Mouse (Mus musculus): ENCODE data around the gene Il6ra. TPM values are rescaled to one million over a fixed set of nuclear protein-coding genes. Genes with fewer than 3 reads are reported as not detected.

The Il6ra gene
- polyA plus RNA-seq, 1 experiment: 0.97 TPM

DNA sequence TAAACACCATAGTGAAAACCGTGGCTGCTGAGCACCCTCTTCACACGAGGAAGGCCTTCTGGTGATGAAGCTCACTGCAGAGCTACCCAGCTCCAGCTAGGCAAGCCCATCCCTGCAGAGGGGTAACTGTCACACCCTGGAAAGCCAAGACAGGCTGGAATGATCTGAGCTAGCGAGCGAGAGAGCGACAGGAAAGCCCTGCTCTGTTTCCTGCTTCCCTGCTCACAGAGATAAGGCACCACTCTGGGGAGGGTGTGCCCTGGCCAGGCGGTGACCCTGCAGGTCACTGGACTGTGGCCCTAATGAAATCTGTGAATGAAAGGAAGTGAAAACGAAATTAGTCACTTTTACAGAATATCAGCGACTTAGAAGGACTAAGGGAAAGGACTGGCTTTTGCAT lies 77.6 kb downstream of the Il6ra start:
- Histone ChIP-seq H3K4me3 (ENCODE audit: low read depth, low read length) (no peak overlapping the region), H3K27ac (ENCODE audit: insufficient read depth, low read length) (no peak overlapping the region), H3K27me3 (ENCODE audit: control insufficient read depth, insufficient read depth, low read length, poor library complexity, severe bottlenecking) (peaks cover 10% of the 10 kb centered on the region; the same call in 1 of the 2 replicates), H3K9me3 (replicated peaks; ENCODE audit: control insufficient read depth, insufficient read depth, low read length, poor library complexity, severe bottlenecking) (no peaks in the 10 kb centered on the region), H3K36me3 (ENCODE audit: control insufficient read depth, insufficient read depth, low read length, poor library complexity, severe bottlenecking) (no peaks in the 10 kb centered on the region), H3K4me1 (ENCODE audit: control insufficient read depth, insufficient read depth, low read length) (no peaks in the 10 kb centered on the region), H3K9ac (ENCODE audit: low read depth, poor library complexity, severe bottlenecking) (no peak overlapping the region)
- no peak for TF ChIP-seq POLR2A (IDR thresholded peaks at IDR 0.05; ENCODE audit: insufficient read depth, low read length)

DNA sequence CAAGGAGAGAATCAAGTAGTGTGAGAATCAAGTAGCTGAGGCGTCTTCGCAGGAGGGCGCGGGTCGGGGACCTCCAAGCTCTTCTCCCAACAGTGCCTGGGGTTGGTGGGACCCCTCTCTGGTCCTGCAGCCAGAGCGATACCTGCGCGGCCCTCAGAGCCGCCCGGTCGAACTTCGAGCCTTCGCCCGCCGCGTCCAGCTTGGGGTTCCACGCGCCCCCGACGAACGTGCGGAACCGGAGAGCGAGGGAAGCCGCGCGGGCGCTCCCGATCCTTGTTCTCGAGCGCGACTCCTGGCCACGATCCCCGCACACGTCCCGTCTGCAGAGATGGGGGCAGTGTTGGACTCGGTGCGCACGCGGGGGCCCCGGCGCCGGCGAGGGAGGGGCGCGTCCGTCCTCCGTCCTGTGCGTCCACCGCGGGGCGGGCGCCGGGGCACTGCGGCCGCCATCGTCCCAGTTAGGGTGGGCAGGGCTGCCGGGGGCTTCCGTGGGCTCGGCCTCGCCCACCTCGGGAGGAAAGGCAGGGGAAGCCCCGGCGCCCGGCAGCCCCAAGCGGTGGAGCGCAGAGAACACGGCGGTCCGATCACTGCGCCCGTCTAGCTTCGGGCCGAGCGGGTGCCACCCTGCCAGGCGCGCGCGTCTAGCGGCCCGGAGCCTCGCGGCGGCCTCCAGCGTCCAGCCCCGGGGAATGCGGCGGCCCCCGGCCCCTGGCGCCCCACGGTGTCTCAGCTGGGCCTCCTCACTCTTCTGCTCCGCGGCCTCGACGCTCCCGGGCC lies 82.0 kb downstream of the Il6ra start, which contains the start of gene She:
TSS of gene She (plus strand) at position 556 of the 777 bp plus-strand sequence.
- H3K36me3 ChIP-seq (ENCODE audit: control insufficient read depth, insufficient read depth, low read length, poor library complexity, severe bottlenecking): no peaks in the 10 kb centered on the region
- H3K9me3 ChIP-seq (replicated peaks; ENCODE audit: control insufficient read depth, insufficient read depth, low read length, poor library complexity, severe bottlenecking): no peaks in the 10 kb centered on the region
- peak within 1 kb of the TSS; percentile 68 for H3K4me3 ChIP-seq (ENCODE audit: low read depth, low read length)
- TF ChIP-seq EP300 (IDR thresholded peaks at IDR 0.05; ENCODE audit: insufficient read depth, low read depth, low read length) (no peak), POLR2A (IDR thresholded peaks at IDR 0.05; ENCODE audit: insufficient read depth, low read length) (no peak), CTCF (IDR thresholded peaks at IDR 0.05; ENCODE audit: low read depth, low read length) (no peak)
- H3K9ac ChIP-seq (ENCODE audit: low read depth, poor library complexity, severe bottlenecking): peak within 1 kb of the TSS; percentile 77
- no peak within 1 kb of the TSS for H3K27ac ChIP-seq (ENCODE audit: insufficient read depth, low read length)
- H3K4me1 ChIP-seq (ENCODE audit: control insufficient read depth, insufficient read depth, low read length): no peaks in the 10 kb centered on the region
- H3K27me3 ChIP-seq (ENCODE audit: control insufficient read depth, insufficient read depth, low read length, poor library complexity, severe bottlenecking): peaks cover 13% of the 10 kb centered on the region; the same call in 1 of the 2 replicates

GRCm38 (mm10) chr3:89826295-89826694 lies 86.7 kb downstream of the Il6ra start:
- H3K9me3 ChIP-seq (replicated peaks; ENCODE audit: control insufficient read depth, insufficient read depth, low read length, poor library complexity, severe bottlenecking): no peaks in the 10 kb centered on the region
- TF ChIP-seq EP300 (IDR thresholded peaks at IDR 0.05; ENCODE audit: insufficient read depth, low read depth, low read length) (no peak), CTCF (IDR thresholded peaks at IDR 0.05; ENCODE audit: low read depth, low read length) (no peak), POLR2A (IDR thresholded peaks at IDR 0.05; ENCODE audit: insufficient read depth, low read length) (no peak)

GRCm38 (mm10) chr3:89823594-89823993 lies 89.4 kb downstream of the Il6ra start:
- no peak overlapping the region for H3K4me3 ChIP-seq (ENCODE audit: low read depth, low read length)
- no peaks in the 10 kb centered on the region for H3K9me3 ChIP-seq (replicated peaks; ENCODE audit: control insufficient read depth, insufficient read depth, low read length, poor library complexity, severe bottlenecking)
- TF ChIP-seq CTCF (IDR thresholded peaks at IDR 0.05; ENCODE audit: low read depth, low read length) (no peak), POLR2A (IDR thresholded peaks at IDR 0.05; ENCODE audit: insufficient read depth, low read length) (no peak), EP300 (IDR thresholded peaks at IDR 0.05; ENCODE audit: insufficient read depth, low read depth, low read length) (no peak)
- no peak overlapping the region for H3K9ac ChIP-seq (ENCODE audit: low read depth, poor library complexity, severe bottlenecking)
- no peaks in the 10 kb centered on the region for H3K27me3 ChIP-seq (ENCODE audit: control insufficient read depth, insufficient read depth, low read length, poor library complexity, severe bottlenecking)
- H3K36me3 ChIP-seq (ENCODE audit: control insufficient read depth, insufficient read depth, low read length, poor library complexity, severe bottlenecking): no peaks in the 10 kb centered on the region
- peaks cover 2% of the 10 kb centered on the region for H3K4me1 ChIP-seq (ENCODE audit: control insufficient read depth, insufficient read depth, low read length)
- H3K27ac ChIP-seq (ENCODE audit: insufficient read depth, low read length): no peak overlapping the region

More at GRCm38 (mm10) chr3:89826295-89826694, 86.7 kb downstream of the Il6ra start:
- H3K27me3 ChIP-seq (ENCODE audit: control insufficient read depth, insufficient read depth, low read length, poor library complexity, severe bottlenecking): peaks cover 9% of the 10 kb centered on the region; the same call in 1 of the 2 replicates
- H3K4me1 ChIP-seq (ENCODE audit: control insufficient read depth, insufficient read depth, low read length): peaks cover 2% of the 10 kb centered on the region
- H3K36me3 ChIP-seq (ENCODE audit: control insufficient read depth, insufficient read depth, low read length, poor library complexity, severe bottlenecking): no peaks in the 10 kb centered on the region
- H3K27ac ChIP-seq (ENCODE audit: insufficient read depth, low read length): no peak overlapping the region
- H3K9ac ChIP-seq (ENCODE audit: low read depth, poor library complexity, severe bottlenecking): no peak overlapping the region
- no peak overlapping the region for H3K4me3 ChIP-seq (ENCODE audit: low read depth, low read length)

- Histone ChIP-seq H3K9ac (ENCODE audit: low read depth, poor library complexity, severe bottlenecking) (no peak overlapping the region), H3K27me3 (ENCODE audit: control insufficient read depth, insufficient read depth, low read length, poor library complexity, severe bottlenecking) (no peaks in the 10 kb centered on the region), H3K4me1 (ENCODE audit: control insufficient read depth, insufficient read depth, low read length) (peaks cover 2% of the 10 kb centered on the region), H3K27ac (ENCODE audit: insufficient read depth, low read length) (no peak overlapping the region), H3K9me3 (replicated peaks; ENCODE audit: control insufficient read depth, insufficient read depth, low read length, poor library complexity, severe bottlenecking) (no peaks in the 10 kb centered on the region), H3K36me3 (ENCODE audit: control insufficient read depth, insufficient read depth, low read length, poor library complexity, severe bottlenecking) (no peaks in the 10 kb centered on the region), H3K4me3 (ENCODE audit: low read depth, low read length) (no peak overlapping the region)
- TF ChIP-seq POLR2A (IDR thresholded peaks at IDR 0.05; ENCODE audit: insufficient read depth, low read length) (no peak), EP300 (IDR thresholded peaks at IDR 0.05; ENCODE audit: insufficient read depth, low read depth, low read length) (no peak), CTCF (IDR thresholded peaks at IDR 0.05; ENCODE audit: low read depth, low read length) (no peak)
Measured at GRCm38 (mm10) chr3:89821548-89822480, 91.2 kb downstream of the Il6ra start.
